ENCODE assay signal across 32 mouse cellular contexts in genomic region chr4:41042880-41043279, GRCm38 (mm10). TPM values are rescaled to one million over a fixed set of nuclear protein-coding genes. Genes with fewer than 3 reads are reported as not detected.
DNase-seq lines count a peak whose midpoint lies in the region; ATAC-seq and TF ChIP-seq lines count a peak whose summit lies in the region.
"Had no signal": no experiment of that assay in that cellular context is flagged by ENCODE, and none has a peak within 500 bp of the region (broad histone marks: within the 10 kb centered on the region; RNA-seq: fewer than 3 reads in every experiment).

No protein-coding gene starts in this region.

- peak; percentile 59 for DNase-seq in kidney, adult 11 months
- no peak for DNase-seq in kidney, postnatal 10 days
- DNase-seq in kidney, adult 2 months, result peak; percentile 72
- peak; percentile 12 for DNase-seq in mesoderm, embryonic 11.5 days (ENCODE audit: low read depth, low spot score)
- DNase-seq in cerebellum, adult 9-11 months, result no peak
- DNase-seq in spleen, adult 12 weeks (ENCODE audit: low spot score), result no peak
- DNase-seq: adrenal gland, postnatal 25 days; cerebellum, adult 18-20 months; cerebellum, postnatal 14 days; layer of hippocampus, postnatal 36 days; lung, postnatal 36 days; thymus, postnatal 4 days had no signal

- ATAC-seq in kidney, embryonic 16.5 days (ENCODE audit: low FRiP score, low TSS enrichment), result peak; percentile 73
- ATAC-seq in erythroblast, adult 5-6 weeks (replicated peaks; ENCODE audit: low FRiP score, poor library complexity, severe bottlenecking), result no peak
- ATAC-seq: CD4-positive, CD25-positive, alpha-beta regulatory T cell, adult 4 months; forebrain, embryonic 15.5 days; hindbrain, embryonic 16.5 days; midbrain, embryonic 13.5 days had no signal

- WGBS in kidney, adult 2 months, result 36% methylated on average over 12 of the region's 12 CpGs
- WGBS in kidney, embryonic 16.5 days, result 44% methylated on average over 12 of the region's 12 CpGs

- H3K4me3 ChIP-seq in kidney, adult 2 months (ENCODE audit: insufficient read depth, low read depth, low read length), result no peak overlapping the region
- no peak overlapping the region for H3K4me3 ChIP-seq in kidney, embryonic 16.5 days (ENCODE audit: low read length)
- H3K4me3 ChIP-seq: embryonic facial prominence, embryonic 12.5 days; forebrain, embryonic 10.5 days; forebrain, embryonic 15.5 days; heart, embryonic 15.5 days; lung, embryonic 15.5 days; megakaryocyte, embryonic 14.5 days; midbrain, embryonic 13.5 days; neural tube, embryonic 13.5 days had no signal

- no peak for TF ChIP-seq POLR2A in kidney, adult 2 months (IDR thresholded peaks at IDR 0.05; ENCODE audit: low read depth, low read length)

- no peak for TF ChIP-seq CTCF in kidney, adult 2 months (conservative IDR thresholded peaks at IDR 0.05; ENCODE audit: insufficient read depth, insufficient read length, low read depth, low read length)

- H3K27ac ChIP-seq in kidney, adult 2 months (ENCODE audit: insufficient read depth, low read depth, low read length), result no peak overlapping the region
- no peak overlapping the region for H3K27ac ChIP-seq in kidney, embryonic 16.5 days (ENCODE audit: low read length)
- H3K27ac ChIP-seq: embryonic facial prominence, embryonic 12.5 days; forebrain, embryonic 10.5 days; forebrain, embryonic 15.5 days; heart, embryonic 15.5 days; lung, embryonic 15.5 days; midbrain, embryonic 13.5 days; neural tube, embryonic 13.5 days had no signal

- no peak overlapping the region for H3K4me2 ChIP-seq in kidney, embryonic 16.5 days (replicated peaks; ENCODE audit: low read depth, low read length)
- H3K4me2 ChIP-seq: embryonic facial prominence, embryonic 12.5 days; forebrain, embryonic 15.5 days; heart, embryonic 15.5 days; lung, embryonic 15.5 days; midbrain, embryonic 13.5 days; neural tube, embryonic 13.5 days had no signal

- H3K9me3 ChIP-seq in kidney, embryonic 16.5 days (ENCODE audit: low read length), result no peaks in the 10 kb centered on the region
- H3K9me3 ChIP-seq: embryonic facial prominence, embryonic 12.5 days; forebrain, embryonic 10.5 days; forebrain, embryonic 15.5 days; heart, embryonic 15.5 days; lung, embryonic 15.5 days; megakaryocyte, embryonic 14.5 days; midbrain, embryonic 13.5 days; neural tube, embryonic 13.5 days had no signal

- H3K36me3 ChIP-seq in kidney, adult 2 months (ENCODE audit: control insufficient read depth, insufficient read depth, low read length), result no peaks in the 10 kb centered on the region
- H3K36me3 ChIP-seq in kidney, embryonic 16.5 days (ENCODE audit: insufficient read depth, low read length), result no peaks in the 10 kb centered on the region
- H3K36me3 ChIP-seq: embryonic facial prominence, embryonic 12.5 days; forebrain, embryonic 10.5 days; forebrain, embryonic 15.5 days; heart, embryonic 15.5 days; lung, embryonic 15.5 days; midbrain, embryonic 13.5 days; neural tube, embryonic 13.5 days had no signal

- H3K4me1 ChIP-seq in kidney, adult 2 months (ENCODE audit: control insufficient read depth, insufficient read depth, low read length), result peaks cover 6% of the 10 kb centered on the region; the same call in 1 of the 2 replicates
- H3K4me1 ChIP-seq in kidney, embryonic 16.5 days (ENCODE audit: insufficient read depth, low read length), result peaks cover 16% of the 10 kb centered on the region
- H3K4me1 ChIP-seq: forebrain, embryonic 15.5 days; midbrain, embryonic 13.5 days; neural tube, embryonic 13.5 days had no signal

- no peak overlapping the region for H3K9ac ChIP-seq in kidney, embryonic 16.5 days (replicated peaks; ENCODE audit: low read length)
- H3K9ac ChIP-seq: embryonic facial prominence, embryonic 12.5 days; forebrain, embryonic 15.5 days; heart, embryonic 15.5 days; lung, embryonic 15.5 days; midbrain, embryonic 13.5 days; neural tube, embryonic 13.5 days had no signal

- no peaks in the 10 kb centered on the region for H3K27me3 ChIP-seq in kidney, adult 2 months (replicated peaks; ENCODE audit: control insufficient read depth, insufficient read depth, low read length)
- 0 out of 2 replicates have a peak, but pooled peaks cover 2% of the 10 kb centered on the region for H3K27me3 ChIP-seq in kidney, embryonic 16.5 days (ENCODE audit: insufficient read depth, low read length)
- H3K27me3 ChIP-seq: embryonic facial prominence, embryonic 12.5 days; forebrain, embryonic 15.5 days; heart, embryonic 15.5 days; lung, embryonic 15.5 days; midbrain, embryonic 13.5 days; neural tube, embryonic 13.5 days had no signal

RNA-seq across cellular contexts. Expression of gene Aqp7, which starts 5.1 kb away (rescaled TPM):
- polyA plus RNA-seq in kidney, adult 2 months (2012; rRNA removed), result 30.1 and 30.6 TPM in 2 replicates
- polyA plus RNA-seq in kidney, embryonic 16.5 days (2015; fragmentation: Nextera tagmentation; extraction: Ambion mirVana), result 1.2 and 2.4 TPM in 2 replicates
- not detected in 2 replicates for total RNA-seq in erythroblast, adult 5-6 weeks (2015; ENCODE audit: low replicate concordance)
- total RNA-seq in erythroblast, adult 5-6 weeks (2017; ENCODE audit: low replicate concordance), result not detected in 2 replicates
- total RNA-seq: layer of hippocampus, postnatal 36 days; left cerebral cortex, postnatal 10 days had no signal
- polyA plus RNA-seq: CD4-positive, CD25-positive, alpha-beta regulatory T cell, adult 4 months; cortical plate, adult 2 months; embryonic facial prominence, embryonic 12.5 days; forebrain, embryonic 15.5 days; hindbrain, embryonic 11.5 days; hindbrain, embryonic 16.5 days; limb, embryonic 11.5 days; lung, embryonic 15.5 days; midbrain, embryonic 13.5 days; neural tube, embryonic 13.5 days had no signal

RNA-seq across cellular contexts. Expression of gene Aqp3, which starts 55.1 kb away (rescaled TPM):
- polyA plus RNA-seq in kidney, adult 2 months (2012; rRNA removed), result 311 and 352 TPM in 2 replicates
- 55.3 and 56.8 TPM in 2 replicates for polyA plus RNA-seq in kidney, embryonic 16.5 days (2015; fragmentation: Nextera tagmentation; extraction: Ambion mirVana)
- not detected in 2 replicates for total RNA-seq in erythroblast, adult 5-6 weeks (2015; ENCODE audit: low replicate concordance)
- total RNA-seq in erythroblast, adult 5-6 weeks (2017; ENCODE audit: low replicate concordance), result not detected in 2 replicates
- total RNA-seq: adrenal gland, adult 18-20 months; adrenal gland, postnatal 25 days; gastrocnemius, adult 8-10 months; heart, postnatal 25 days; layer of hippocampus, postnatal 36 days; left cerebral cortex, postnatal 10 days; liver, adult 2 months had no signal
- polyA plus RNA-seq: cortical plate, adult 2 months; liver, adult 2 months had no signal

Comparison
In these comparisons a context has a peak if more than half of its experiments do, and no peak if none do; other contexts are left out.
1. DNase-seq: peak in kidney, adult 11 months (single experiment), kidney, adult 2 months (single experiment) and mesoderm, embryonic 11.5 days (single experiment); none in kidney, postnatal 10 days (single experiment), cerebellum, adult 9-11 months (single experiment) and spleen, adult 12 weeks (single experiment).